Comparison of ENCODE assay signal across 8 mouse cellular contexts in genomic region chr5:113861294-113861693, GRCm38 (mm10). TPM values are rescaled to one million over a fixed set of nuclear protein-coding genes. Genes with fewer than 3 reads are reported as not detected.
A peak's percentile ranks its signal among the peaks of the same experiment; 100 is the strongest.
DNase-seq lines count a peak whose midpoint lies in the region; ATAC-seq and TF ChIP-seq lines count a peak whose summit lies in the region.

No protein-coding gene starts in this region.

- DNase-seq in hindbrain, postnatal 0 days (ENCODE audit: low spot score), result peak; percentile 37
- DNase-seq in testis, postnatal 14 days (ENCODE audit: low spot score), result no peak
- peak; percentile 32 for DNase-seq in embryonic facial prominence, embryonic 10.5 days (ENCODE audit: low spot score)
- DNase-seq in hindbrain, embryonic 14.5 days (ENCODE audit: low spot score), result no peak
- no peak for DNase-seq in layer of hippocampus, postnatal 25 days (ENCODE audit: extremely low spot score in 1 of 2, low spot score in 1 of 2)

- no peak for ATAC-seq in hindbrain, postnatal 0 days
- ATAC-seq in hindbrain, embryonic 13.5 days (ENCODE audit: low FRiP score), result no peak
- no peak for ATAC-seq in neural tube, embryonic 15.5 days (ENCODE audit: low FRiP score)
- no peak for ATAC-seq in hindbrain, embryonic 14.5 days (ENCODE audit: low FRiP score)

- H3K9ac ChIP-seq in hindbrain, postnatal 0 days (replicated peaks; ENCODE audit: low read length), result no peak overlapping the region
- H3K9ac ChIP-seq in hindbrain, embryonic 13.5 days, result no peak overlapping the region
- H3K9ac ChIP-seq in neural tube, embryonic 15.5 days (replicated peaks), result no peak overlapping the region
- no peak overlapping the region for H3K9ac ChIP-seq in hindbrain, embryonic 14.5 days

- H3K9me3 ChIP-seq in hindbrain, postnatal 0 days (ENCODE audit: low read length), result no peaks in the 10 kb centered on the region
- H3K9me3 ChIP-seq in hindbrain, embryonic 13.5 days, result no peaks in the 10 kb centered on the region
- no peaks in the 10 kb centered on the region for H3K9me3 ChIP-seq in embryonic facial prominence, embryonic 10.5 days
- no peaks in the 10 kb centered on the region for H3K9me3 ChIP-seq in neural tube, embryonic 15.5 days (replicated peaks)
- no peaks in the 10 kb centered on the region for H3K9me3 ChIP-seq in hindbrain, embryonic 14.5 days (ENCODE audit: control insufficient read depth, low read length)

- H3K36me3 ChIP-seq in hindbrain, postnatal 0 days (ENCODE audit: insufficient read depth, low read length), result 0 out of 2 replicates have a peak, but pooled peaks cover 4% of the 10 kb centered on the region
- peaks cover 30% of the 10 kb centered on the region for H3K36me3 ChIP-seq in hindbrain, embryonic 13.5 days
- H3K36me3 ChIP-seq in testis, adult 2 months (ENCODE audit: control insufficient read depth, insufficient read depth, low read length), result no peaks in the 10 kb centered on the region
- H3K36me3 ChIP-seq in embryonic facial prominence, embryonic 10.5 days (replicated peaks), result peaks cover 58% of the 10 kb centered on the region
- peaks cover 25% of the 10 kb centered on the region for H3K36me3 ChIP-seq in neural tube, embryonic 15.5 days
- H3K36me3 ChIP-seq in hindbrain, embryonic 14.5 days (replicated peaks; ENCODE audit: control insufficient read depth, insufficient read depth), result peaks cover 33% of the 10 kb centered on the region

- no peak overlapping the region for H3K4me2 ChIP-seq in hindbrain, postnatal 0 days (ENCODE audit: low read depth, low read length)
- no peak overlapping the region for H3K4me2 ChIP-seq in hindbrain, embryonic 13.5 days
- no peak overlapping the region for H3K4me2 ChIP-seq in neural tube, embryonic 15.5 days
- no peak overlapping the region for H3K4me2 ChIP-seq in hindbrain, embryonic 14.5 days (replicated peaks)

- no peak for TF ChIP-seq POLR2A in testis, adult 2 months (IDR thresholded peaks at IDR 0.05; ENCODE audit: control insufficient read depth, low read depth, low read length)

- 96% methylated on average over 8 of the region's 8 CpGs for WGBS in hindbrain, postnatal 0 days
- 95% methylated on average over 8 of the region's 8 CpGs for WGBS in hindbrain, embryonic 13.5 days
- 95% methylated on average over 8 of the region's 8 CpGs for WGBS in embryonic facial prominence, embryonic 10.5 days
- WGBS in neural tube, embryonic 15.5 days, result 93% methylated on average over 8 of the region's 8 CpGs
- 97% methylated on average over 8 of the region's 8 CpGs for WGBS in hindbrain, embryonic 14.5 days

- H3K4me1 ChIP-seq in hindbrain, postnatal 0 days (ENCODE audit: insufficient read depth, low read length), result no peaks in the 10 kb centered on the region; the same call in 1 of the 2 replicates
- peaks cover 51% of the 10 kb centered on the region for H3K4me1 ChIP-seq in hindbrain, embryonic 13.5 days (replicated peaks)
- no peaks in the 10 kb centered on the region for H3K4me1 ChIP-seq in testis, adult 2 months (ENCODE audit: control insufficient read depth, insufficient read depth, low read length)
- H3K4me1 ChIP-seq in embryonic facial prominence, embryonic 10.5 days, result peaks cover 29% of the 10 kb centered on the region
- peaks cover 37% of the 10 kb centered on the region for H3K4me1 ChIP-seq in neural tube, embryonic 15.5 days
- H3K4me1 ChIP-seq in hindbrain, embryonic 14.5 days (replicated peaks; ENCODE audit: control insufficient read depth, insufficient read depth, low read length), result peaks cover 2% of the 10 kb centered on the region; the same call in 1 of the 2 replicates

- TF ChIP-seq CTCF in hindbrain, postnatal 0 days (IDR thresholded peaks at IDR 0.05; ENCODE audit: low read depth), result peak; percentile 74
- TF ChIP-seq CTCF in testis, adult 2 months (IDR thresholded peaks at IDR 0.05; ENCODE audit: control insufficient read depth, insufficient read depth, insufficient replicate concordance, low read depth, low read length), result peak; percentile 67; the same call in 1 of the 2 replicates

- no peak overlapping the region for H3K4me3 ChIP-seq in hindbrain, postnatal 0 days (ENCODE audit: low read length)
- no peak overlapping the region for H3K4me3 ChIP-seq in hindbrain, embryonic 13.5 days
- no peak overlapping the region for H3K4me3 ChIP-seq in testis, adult 2 months (ENCODE audit: control insufficient read depth, low read depth, low read length)
- H3K4me3 ChIP-seq in embryonic facial prominence, embryonic 10.5 days, result no peak overlapping the region
- H3K4me3 ChIP-seq in neural tube, embryonic 15.5 days (replicated peaks), result no peak overlapping the region
- no peak overlapping the region for H3K4me3 ChIP-seq in hindbrain, embryonic 14.5 days (replicated peaks; ENCODE audit: low read length)

- no peak overlapping the region for H3K27ac ChIP-seq in hindbrain, postnatal 0 days
- no peak overlapping the region for H3K27ac ChIP-seq in hindbrain, embryonic 13.5 days
- H3K27ac ChIP-seq in testis, adult 2 months (ENCODE audit: control insufficient read depth, insufficient read depth, low read depth, low read length), result no peak overlapping the region
- H3K27ac ChIP-seq in embryonic facial prominence, embryonic 10.5 days (replicated peaks), result no peak overlapping the region
- H3K27ac ChIP-seq in neural tube, embryonic 15.5 days (replicated peaks), result no peak overlapping the region
- H3K27ac ChIP-seq in hindbrain, embryonic 14.5 days, result no peak overlapping the region

- H3K27me3 ChIP-seq in hindbrain, postnatal 0 days (ENCODE audit: insufficient read depth, low read length), result no peaks in the 10 kb centered on the region
- H3K27me3 ChIP-seq in hindbrain, embryonic 13.5 days, result no peaks in the 10 kb centered on the region
- H3K27me3 ChIP-seq in testis, adult 2 months (ENCODE audit: control insufficient read depth, insufficient read depth, low read length), result no peaks in the 10 kb centered on the region
- no peaks in the 10 kb centered on the region for H3K27me3 ChIP-seq in embryonic facial prominence, embryonic 10.5 days (replicated peaks; ENCODE audit: low read depth, poor library complexity, severe bottlenecking)
- H3K27me3 ChIP-seq in neural tube, embryonic 15.5 days (replicated peaks), result no peaks in the 10 kb centered on the region
- no peaks in the 10 kb centered on the region for H3K27me3 ChIP-seq in hindbrain, embryonic 14.5 days (ENCODE audit: control insufficient read depth, insufficient read depth, low read length)

RNA-seq across cellular contexts. Expression of gene Selplg, which starts 28.9 kb away (rescaled TPM):
- total RNA-seq in hindbrain, postnatal 0 days (2014; rRNA removed), result 2.8 and 4.1 TPM in 2 replicates
- 1.8 and 2.2 TPM in 2 replicates for polyA plus RNA-seq in hindbrain, postnatal 0 days (2015; fragmentation: Nextera tagmentation; extraction: Ambion mirVana)
- polyA plus RNA-seq in hindbrain, embryonic 13.5 days (2015; fragmentation: Nextera tagmentation; extraction: Ambion mirVana), result 1.7 and 1.9 TPM in 2 replicates
- 11.7 and 12.9 TPM in 2 replicates for polyA plus RNA-seq in testis, adult 2 months (2012; rRNA removed)
- 0.58 and 0.83 TPM in 2 replicates for polyA plus RNA-seq in embryonic facial prominence, embryonic 10.5 days (2016; fragmentation: Nextera tagmentation; extraction: Ambion mirVana)
- 2.3 and 27.7 TPM in 2 replicates for polyA plus RNA-seq in neural tube, embryonic 15.5 days (2015; fragmentation: Nextera tagmentation; extraction: Ambion mirVana)
- 1.6 and 2.4 TPM in 2 replicates for polyA plus RNA-seq in hindbrain, embryonic 14.5 days (2014; fragmentation: Nextera tagmentation; extraction: Ambion mirVana)
- total RNA-seq in layer of hippocampus, postnatal 25 days (2021), result 10 to 100 TPM; 29.3 to 33.5 TPM

RNA-seq across cellular contexts. Expression of gene Coro1c, which starts 47.3 kb away (rescaled TPM):
- 151 and 159 TPM in 2 replicates for total RNA-seq in hindbrain, postnatal 0 days (2014; rRNA removed)
- 140 and 149 TPM in 2 replicates for polyA plus RNA-seq in hindbrain, postnatal 0 days (2015; fragmentation: Nextera tagmentation; extraction: Ambion mirVana)
- 176 and 190 TPM in 2 replicates for polyA plus RNA-seq in hindbrain, embryonic 13.5 days (2015; fragmentation: Nextera tagmentation; extraction: Ambion mirVana)
- polyA plus RNA-seq in testis, adult 2 months (2012; rRNA removed), result 12.9 and 13.2 TPM in 2 replicates
- 178 and 198 TPM in 2 replicates for polyA plus RNA-seq in embryonic facial prominence, embryonic 10.5 days (2016; fragmentation: Nextera tagmentation; extraction: Ambion mirVana)
- 160 and 162 TPM in 2 replicates for polyA plus RNA-seq in neural tube, embryonic 15.5 days (2015; fragmentation: Nextera tagmentation; extraction: Ambion mirVana)
- polyA plus RNA-seq in hindbrain, embryonic 14.5 days (2014; fragmentation: Nextera tagmentation; extraction: Ambion mirVana), result 172 and 177 TPM in 2 replicates
- 10 to 100 TPM; 82.7 to 91.6 TPM for total RNA-seq in layer of hippocampus, postnatal 25 days (2021)

Comparison
In these comparisons a context has a peak if more than half of its experiments do, and no peak if none do; other contexts are left out.
1. DNase-seq: peak in hindbrain, postnatal 0 days (single experiment) and embryonic facial prominence, embryonic 10.5 days (single experiment); none in testis, postnatal 14 days (single experiment), hindbrain, embryonic 14.5 days (single experiment) and layer of hippocampus, postnatal 25 days (0 of 2).